Mouse (Mus musculus) megakaryocyte, embryonic 14.5 days (primary cell): ENCODE results near the gene 4930558K02Rik. TPM values are rescaled to one million over a fixed set of nuclear protein-coding genes. Genes with fewer than 3 reads are reported as not detected.

ENCODE experiments used
- H3K27me3 ChIP-seq: replicated peaks from 2 replicates; pipeline ENCODE3; 2012; ENCODE audit warnings: inconsistent platforms
- H3K36me3 ChIP-seq: replicated peaks from 2 replicates; pipeline ENCODE3; 2012; ENCODE audit warnings: low read length, inconsistent platforms, mixed read lengths
- H3K4me1 ChIP-seq: 2 replicates; pipeline ENCODE4 v1.6.1; 2012; ENCODE audit warnings: inconsistent platforms
- H3K4me3 ChIP-seq: replicated peaks from 2 replicates; pipeline ENCODE3; 2012; ENCODE audit warnings: moderate library complexity, mild to moderate bottlenecking, inconsistent platforms
- H3K9me3 ChIP-seq: 2 replicates; pipeline ENCODE4 v1.6.1; 2012; ENCODE audit warnings: inconsistent platforms
- FLI1 ChIP-seq: IDR thresholded peaks from 2 replicates; pipeline ENCODE4 v1.6.1; 2012; ENCODE audit warnings: low read length, inconsistent platforms, mixed read lengths
- GATA1 ChIP-seq: IDR thresholded peaks from 3 replicates; pipeline ENCODE4 v1.6.1; 2012; ENCODE audit warnings: mixed read lengths, low read length, inconsistent platforms, borderline replicate concordance
- polyA plus RNA-seq: library from polyadenylated mRNA; stranded (reverse); fragments of >175 nt; gene quantifications from 2 replicates; pipeline ENCODE4 v1.2.3, GENCODE M21; 2012; ENCODE audit warnings: low replicate concordance; ENCODE audit not compliant: insufficient read depth

Gene 4930558K02Rik
- polyA plus RNA-seq, 1 experiment: not detected

DNA sequence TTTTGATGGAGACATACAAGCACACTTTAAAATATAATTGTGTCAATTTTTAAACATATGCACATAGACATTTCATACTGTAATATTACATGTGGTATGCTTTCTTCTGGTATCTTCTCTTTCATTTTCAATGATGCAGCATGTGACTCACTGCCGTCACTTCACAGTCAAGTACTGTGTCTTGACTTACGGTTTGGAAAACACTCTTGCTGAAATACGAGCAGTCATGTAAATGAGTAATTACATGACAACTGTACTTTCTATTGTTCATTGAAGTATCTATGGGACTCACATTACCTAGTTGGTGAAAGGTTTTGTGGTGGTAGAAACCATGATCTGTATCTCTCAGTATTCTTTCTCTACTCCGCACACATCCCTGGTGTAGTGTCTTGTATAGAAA, 72.3 kb downstream of the 4930558K02Rik start:
- no peaks in the 10 kb centered on the region for H3K9me3 ChIP-seq
- H3K36me3 ChIP-seq: no peaks in the 10 kb centered on the region
- TF ChIP-seq FLI1 (no peak), GATA1 (no peak)
- H3K27me3 ChIP-seq: no peaks in the 10 kb centered on the region
- peaks cover 24% of the 10 kb centered on the region for H3K4me1 ChIP-seq
- H3K4me3 ChIP-seq: no peak overlapping the region

DNA sequence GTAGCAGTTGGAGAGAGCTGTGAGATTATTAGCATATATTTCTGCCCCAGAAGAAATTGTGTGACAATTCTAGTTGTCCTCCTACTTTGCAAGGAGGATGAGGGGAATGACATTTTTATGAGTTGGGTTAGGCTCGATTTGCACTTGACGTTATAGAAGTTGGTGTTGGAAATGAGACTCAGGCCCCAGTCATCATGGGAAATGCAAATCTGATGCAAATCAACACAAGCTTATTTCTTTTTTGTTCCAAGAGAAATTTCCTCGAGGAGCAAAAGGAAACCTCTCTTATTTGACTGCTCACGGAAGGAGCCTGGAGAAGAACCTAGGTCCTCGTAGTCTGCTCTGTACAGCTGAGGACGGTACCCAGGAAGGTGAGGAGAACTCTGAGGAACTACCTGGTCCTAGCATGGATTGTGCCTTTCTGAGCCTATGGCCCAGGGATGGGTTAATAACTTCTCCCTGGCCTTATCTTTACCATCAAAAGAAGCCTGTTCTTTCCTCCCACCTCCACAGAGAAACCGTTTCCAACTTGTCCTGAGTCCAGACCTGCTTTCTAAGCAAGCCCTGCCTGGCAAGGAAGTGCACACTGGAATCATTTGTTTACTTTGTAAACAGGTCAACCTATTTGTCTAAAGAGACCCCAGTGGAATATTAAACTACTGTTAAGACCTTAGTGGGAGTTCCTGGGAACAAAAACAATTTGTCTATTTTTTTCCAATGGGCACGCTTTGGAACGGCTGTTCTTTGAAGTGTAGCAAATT, 76.6 kb downstream of the 4930558K02Rik start:
- Histone ChIP-seq H3K36me3 (no peaks in the 10 kb centered on the region), H3K4me3 (no peak overlapping the region), H3K27me3 (no peaks in the 10 kb centered on the region), H3K4me1 (peaks cover 35% of the 10 kb centered on the region), H3K9me3 (no peaks in the 10 kb centered on the region)
- TF ChIP-seq FLI1 (no peak), GATA1 (no peak)

DNA sequence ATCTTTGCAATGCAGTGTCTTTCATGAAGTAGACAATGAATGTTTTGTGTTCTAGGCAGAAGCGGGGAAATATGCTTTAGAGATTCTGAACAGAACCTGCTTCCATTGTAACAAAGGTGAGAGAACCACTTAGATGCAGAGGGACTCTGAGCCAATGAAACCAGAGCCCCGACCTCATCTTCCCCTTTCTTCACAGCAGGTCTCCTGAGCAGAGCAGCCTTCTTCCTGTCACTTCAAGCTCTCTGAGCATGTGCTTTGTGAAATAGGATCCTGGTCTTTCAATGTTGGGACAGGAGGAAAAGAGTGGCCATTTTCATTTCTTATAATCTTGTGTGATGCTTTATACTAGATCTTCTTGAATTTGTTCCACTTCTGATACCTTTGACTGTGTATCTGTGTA, 79.3 kb downstream of the 4930558K02Rik start:
- Histone ChIP-seq H3K4me1 (peaks cover 52% of the 10 kb centered on the region), H3K36me3 (no peaks in the 10 kb centered on the region), H3K9me3 (no peaks in the 10 kb centered on the region), H3K27me3 (no peaks in the 10 kb centered on the region), H3K4me3 (no peak overlapping the region)
- TF ChIP-seq FLI1 (no peak), GATA1 (no peak)

DNA sequence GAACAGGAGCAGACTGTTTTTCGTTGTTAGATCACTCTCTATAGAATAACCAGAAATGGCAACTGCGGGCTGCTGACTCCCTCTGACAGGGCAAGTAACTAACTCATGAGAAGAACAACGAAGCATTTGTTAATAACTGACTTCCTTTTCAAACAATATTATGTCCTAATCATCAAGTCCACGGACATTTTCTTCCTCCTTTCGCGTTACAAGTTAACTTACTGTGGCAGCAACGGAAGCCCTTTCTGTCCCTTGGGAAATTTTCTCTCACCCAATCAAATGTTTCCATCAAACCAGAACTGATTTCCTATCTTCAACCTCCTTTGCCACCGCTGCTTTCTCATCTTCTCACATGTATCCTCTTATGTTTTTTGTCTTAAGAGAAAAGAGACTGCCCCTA, 82.2 kb downstream of the 4930558K02Rik start:
- no peaks in the 10 kb centered on the region for H3K27me3 ChIP-seq
- no peaks in the 10 kb centered on the region for H3K36me3 ChIP-seq
- H3K4me1 ChIP-seq: peaks cover 76% of the 10 kb centered on the region

DNA sequence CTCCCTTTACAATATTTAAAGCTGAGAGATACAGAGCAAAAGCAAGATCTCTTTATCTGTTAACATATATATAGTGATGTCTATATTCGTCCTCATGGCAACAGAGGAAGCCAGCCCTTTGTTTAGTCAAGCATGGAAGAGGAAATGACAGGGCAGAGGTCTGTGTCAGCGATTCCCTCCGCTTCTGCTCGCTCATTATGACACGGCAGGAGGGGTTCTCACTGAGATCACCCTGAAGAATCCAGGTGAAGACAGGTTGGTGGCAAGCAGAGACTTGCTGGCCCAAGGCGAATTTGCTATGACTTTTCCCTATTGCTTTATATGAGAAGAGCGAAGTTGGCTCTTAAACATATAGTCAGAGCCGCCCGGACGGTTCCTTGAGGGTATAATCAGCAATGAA, 83.3 kb downstream of the 4930558K02Rik start:
- H3K36me3 ChIP-seq: no peaks in the 10 kb centered on the region
- H3K4me1 ChIP-seq: peaks cover 80% of the 10 kb centered on the region
- TF ChIP-seq FLI1: no peak
- no peak for TF ChIP-seq GATA1

More for the DNA sequence above, 82.2 kb downstream of the 4930558K02Rik start:
- H3K4me3 ChIP-seq: no peak overlapping the region
- H3K9me3 ChIP-seq: no peaks in the 10 kb centered on the region
- no peak for TF ChIP-seq FLI1
- no peak for TF ChIP-seq GATA1

DNA sequence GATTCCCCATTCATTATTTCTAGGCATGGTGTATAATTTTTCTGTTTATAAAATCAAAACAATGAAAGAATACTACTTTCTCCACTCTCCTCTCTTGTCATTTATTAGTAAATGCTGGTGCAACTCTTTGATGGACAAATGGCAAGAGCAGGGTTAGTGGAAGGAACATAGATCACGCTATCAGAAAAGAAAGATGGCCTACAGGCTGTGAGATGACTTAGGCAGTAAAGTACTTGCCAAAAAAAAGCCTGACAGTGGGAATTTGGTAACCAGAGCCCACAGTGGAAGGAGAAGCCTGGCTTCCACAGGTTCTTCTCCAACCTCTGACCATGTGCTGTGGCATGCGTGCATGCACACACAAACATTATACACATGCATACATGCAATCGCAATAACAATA, 84.4 kb downstream of the 4930558K02Rik start:
- TF ChIP-seq FLI1 (no peak), GATA1 (no peak)
- Histone ChIP-seq H3K27me3 (no peaks in the 10 kb centered on the region), H3K4me1 (peaks cover 79% of the 10 kb centered on the region), H3K9me3 (no peaks in the 10 kb centered on the region), H3K36me3 (no peaks in the 10 kb centered on the region), H3K4me3 (peak overlapping the region; percentile 23)

More for the DNA sequence above, 83.3 kb downstream of the 4930558K02Rik start:
- Histone ChIP-seq H3K9me3 (no peaks in the 10 kb centered on the region), H3K4me3 (no peak overlapping the region), H3K27me3 (no peaks in the 10 kb centered on the region)

DNA sequence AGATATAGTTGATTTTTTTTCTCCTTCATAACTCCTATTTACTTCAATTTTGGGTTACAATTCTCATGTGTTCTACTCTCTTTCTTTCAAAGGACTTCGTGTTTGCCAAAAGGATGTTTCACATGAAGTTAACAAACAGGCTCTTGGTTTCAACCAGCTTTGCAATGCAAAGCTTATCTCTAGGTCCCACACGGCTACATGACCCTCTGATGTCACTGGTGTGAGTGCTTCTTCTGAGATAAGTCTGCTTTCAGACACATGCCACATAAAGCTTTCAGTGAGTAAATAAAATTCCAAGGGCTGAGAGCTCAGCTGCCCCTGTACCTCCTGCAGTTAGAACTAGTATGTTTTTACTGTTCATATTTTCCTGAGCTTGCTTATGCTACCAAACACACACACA, 84.9 kb downstream of the 4930558K02Rik start:
- H3K9me3 ChIP-seq: no peaks in the 10 kb centered on the region
- no peaks in the 10 kb centered on the region for H3K36me3 ChIP-seq
- peaks cover 76% of the 10 kb centered on the region for H3K4me1 ChIP-seq
- TF ChIP-seq GATA1 (peak; percentile 92; the same call in 2 of the 3 replicates), FLI1 (no peak)
- H3K4me3 ChIP-seq: peak overlapping the region; percentile 88
- H3K27me3 ChIP-seq: no peaks in the 10 kb centered on the region

DNA sequence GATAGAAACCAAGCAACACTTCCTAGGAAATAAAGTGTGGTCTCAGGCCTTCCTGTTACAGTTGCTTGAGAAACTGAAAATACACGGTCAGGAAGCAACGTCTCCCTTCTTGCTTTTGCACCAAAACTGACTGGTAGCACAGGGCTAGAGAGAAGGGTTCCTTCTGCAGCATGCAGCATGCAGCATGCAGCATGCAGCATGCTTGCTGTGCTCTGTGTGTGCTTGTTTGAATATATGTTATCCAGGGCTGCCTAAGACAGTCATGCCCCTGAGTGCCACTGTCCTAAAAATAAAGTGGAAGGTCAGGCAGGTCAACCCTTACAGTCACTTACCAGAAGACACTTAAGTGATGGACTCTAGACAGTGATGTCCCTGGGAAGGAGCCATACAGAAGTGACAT, 85.3 kb downstream of the 4930558K02Rik start:
- peaks cover 74% of the 10 kb centered on the region for H3K4me1 ChIP-seq
- peak overlapping the region; percentile 88 for H3K4me3 ChIP-seq
- H3K36me3 ChIP-seq: no peaks in the 10 kb centered on the region
- no peaks in the 10 kb centered on the region for H3K9me3 ChIP-seq
- TF ChIP-seq GATA1 (no peak), FLI1 (no peak)
- no peaks in the 10 kb centered on the region for H3K27me3 ChIP-seq

Other genes starting within 250 kb of the 4930558K02Rik start
- gene Fasl, start 191.1 kb downstream of the 4930558K02Rik start, polyA plus RNA-seq: 0.09 and 2.0 TPM in 2 replicates
- 1.1 and 2.6 TPM in 2 replicates for gene Suco, start 103.0 kb downstream of the 4930558K02Rik start, polyA plus RNA-seq
- gene Pigc, start 10.4 kb downstream of the 4930558K02Rik start, polyA plus RNA-seq: 0.63 TPM in 1 of 2 replicates, not detected in the other